Mouse (Mus musculus) embryonic facial prominence, embryonic 15.5 days (tissue): ENCODE data around the gene Fahd1. TPM values are rescaled to one million over a fixed set of nuclear protein-coding genes. Genes with fewer than 3 reads are reported as not detected.

ENCODE experiments used
- ATAC-seq: fragments of 200-750 bp; cut with Nextera tagmentation; 2 replicates; pipeline ENCODE4 v1.8.0; 2017; ENCODE audit warnings: low read depth, moderate TSS enrichment; ENCODE audit not compliant: insufficient number of reproducible peaks, low FRiP score, low TSS enrichment
- H3K27ac ChIP-seq: fragments of 300-500 bp; sonication (generic); replicated peaks from 2 replicates; pipeline ENCODE4 v1.5.1; 2015; ENCODE audit warnings: mild to moderate bottlenecking, inconsistent platforms
- H3K27me3 ChIP-seq: fragments of 300-500 bp; sonication (generic); 2 replicates; pipeline ENCODE4 v1.6.1; 2015; ENCODE audit warnings: inconsistent platforms
- H3K36me3 ChIP-seq: fragments of 300-500 bp; sonication (generic); 2 replicates; pipeline ENCODE4 v1.6.1; 2015; ENCODE audit warnings: mild to moderate bottlenecking, inconsistent platforms
- H3K4me1 ChIP-seq: fragments of 300-500 bp; sonication (generic); 2 replicates; pipeline ENCODE4 v1.6.1; 2015; ENCODE audit warnings: inconsistent platforms
- H3K4me2 ChIP-seq: fragments of 300-500 bp; sonication (generic); replicated peaks from 2 replicates; pipeline ENCODE4 v1.6.1; 2015; ENCODE audit warnings: mild to moderate bottlenecking, inconsistent platforms
- H3K4me3 ChIP-seq: fragments of 300-500 bp; sonication (generic); replicated peaks from 2 replicates; pipeline ENCODE4 v1.5.1; 2015; ENCODE audit warnings: mild to moderate bottlenecking, inconsistent platforms
- H3K9ac ChIP-seq: fragments of 300-500 bp; sonication (generic); 2 replicates; pipeline ENCODE4 v1.6.1; 2015; ENCODE audit warnings: inconsistent platforms
- H3K9me3 ChIP-seq: fragments of 300-500 bp; sonication (generic); replicated peaks from 2 replicates; pipeline ENCODE4 v1.6.1; 2016; ENCODE audit warnings: inconsistent platforms
- WGBS: fragments of 180-500 bp; shearing (Covaris S2); methylation state at CpG from one replicate; pipeline ENCODE4 v1.1.7; 2015; 5-methylcytosine and 5-hydroxymethylcytosine counted together
- polyA plus RNA-seq: library from polyadenylated mRNA; unstranded; fragments of >200 nt; fragmentation: Nextera tagmentation; extraction: Ambion mirVana; gene quantifications from 2 replicates; pipeline ENCODE4 v1.2.1, GENCODE M21; 2015

The Fahd1 gene
- polyA plus RNA-seq, 1 experiment from 2014 or later = 19.1 TPM

- no peaks in the 10 kb centered on the region for H3K9me3 ChIP-seq
- no peak overlapping the region for H3K9ac ChIP-seq
- H3K36me3 ChIP-seq = peaks cover 26% of the 10 kb centered on the region
- no peak overlapping the region for H3K27ac ChIP-seq
- H3K4me3 ChIP-seq = no peak overlapping the region
- no peak for ATAC-seq
- H3K4me1 ChIP-seq = peaks cover 20% of the 10 kb centered on the region
- no peaks in the 10 kb centered on the region for H3K27me3 ChIP-seq
- H3K4me2 ChIP-seq = no peak overlapping the region
- 36% methylated on average over 7 of the region's 7 CpGs for WGBS
These were observed 31.7 kb upstream of the Fahd1 start for GRCm38 (mm10) chr17:24881738-24882440.

GRCm38 (mm10) chr17:24878531-24878930, 28.4 kb upstream of the Fahd1 start:
- H3K4me1 ChIP-seq = 0 out of 2 replicates have a peak, but pooled peaks cover 4% of the 10 kb centered on the region
- no peak overlapping the region for H3K4me3 ChIP-seq
- H3K9ac ChIP-seq = no peak overlapping the region
- WGBS = 63% methylated on average over 8 of the region's 8 CpGs
- no peaks in the 10 kb centered on the region for H3K27me3 ChIP-seq
- H3K9me3 ChIP-seq = no peaks in the 10 kb centered on the region
- ATAC-seq = no peak
- H3K36me3 ChIP-seq = peaks cover 14% of the 10 kb centered on the region; the same call in 1 of the 2 replicates
- no peak overlapping the region for H3K4me2 ChIP-seq
- no peak overlapping the region for H3K27ac ChIP-seq

- WGBS = 25% methylated on average over 5 of the region's 5 CpGs
- Histone ChIP-seq H3K9ac (no peak overlapping the region), H3K4me2 (no peak overlapping the region; the same call in 1 of the 2 replicates), H3K27me3 (no peaks in the 10 kb centered on the region), H3K27ac (no peak overlapping the region), H3K36me3 (peaks cover 9% of the 10 kb centered on the region; the same call in 1 of the 2 replicates), H3K4me3 (no peak overlapping the region), H3K9me3 (no peaks in the 10 kb centered on the region), H3K4me1 (0 out of 2 replicates have a peak, but pooled peaks cover 4% of the 10 kb centered on the region)
- ATAC-seq = 0 out of 2 replicates have a peak, but pooled peaks have one; percentile 13
These were observed 27.9 kb upstream of the Fahd1 start for GRCm38 (mm10) chr17:24878117-24878397.

- H3K27me3 ChIP-seq = no peaks in the 10 kb centered on the region
- H3K9me3 ChIP-seq = no peaks in the 10 kb centered on the region
- no peak overlapping the region for H3K9ac ChIP-seq
- WGBS = 51% methylated on average over 10 of the region's 10 CpGs
- H3K27ac ChIP-seq = no peak overlapping the region
- H3K4me1 ChIP-seq = 0 out of 2 replicates have a peak, but pooled peaks cover 4% of the 10 kb centered on the region
- no peak for ATAC-seq
- H3K36me3 ChIP-seq = peaks cover 4% of the 10 kb centered on the region; the same call in 1 of the 2 replicates
- H3K4me3 ChIP-seq = no peak overlapping the region
- H3K4me2 ChIP-seq = no peak overlapping the region; the same call in 1 of the 2 replicates
These were observed 27.4 kb upstream of the Fahd1 start for GRCm38 (mm10) chr17:24877336-24878116.

GRCm38 (mm10) chr17:24874989-24875388, 24.8 kb upstream of the Fahd1 start:
- Histone ChIP-seq H3K27ac (no peak overlapping the region), H3K9me3 (no peaks in the 10 kb centered on the region), H3K4me2 (no peak overlapping the region), H3K4me3 (no peak overlapping the region), H3K27me3 (no peaks in the 10 kb centered on the region), H3K9ac (no peak overlapping the region), H3K4me1 (0 out of 2 replicates have a peak, but pooled peaks cover 4% of the 10 kb centered on the region), H3K36me3 (no peaks in the 10 kb centered on the region)
- no peak for ATAC-seq
- WGBS = 70% methylated on average over 8 of the region's 8 CpGs

- ATAC-seq = no peak
- H3K4me2 ChIP-seq = no peak overlapping the region
- no peak overlapping the region for H3K9ac ChIP-seq
- H3K27me3 ChIP-seq = no peaks in the 10 kb centered on the region
- H3K4me3 ChIP-seq = no peak overlapping the region
- no peaks in the 10 kb centered on the region for H3K9me3 ChIP-seq
- H3K4me1 ChIP-seq = 0 out of 2 replicates have a peak, but pooled peaks cover 4% of the 10 kb centered on the region
- no peaks in the 10 kb centered on the region for H3K36me3 ChIP-seq
- 56% methylated on average over 1 of the region's 1 CpGs for WGBS
- H3K27ac ChIP-seq = no peak overlapping the region
These were observed 24.2 kb upstream of the Fahd1 start for GRCm38 (mm10) chr17:24874405-24874745.

GRCm38 (mm10) chr17:24873695-24874404, 23.7 kb upstream of the Fahd1 start:
- Histone ChIP-seq H3K36me3 (no peaks in the 10 kb centered on the region), H3K4me2 (no peak overlapping the region), H3K4me1 (0 out of 2 replicates have a peak, but pooled peaks cover 4% of the 10 kb centered on the region), H3K9ac (no peak overlapping the region), H3K9me3 (no peaks in the 10 kb centered on the region), H3K4me3 (no peak overlapping the region), H3K27me3 (no peaks in the 10 kb centered on the region), H3K27ac (no peak overlapping the region)
- 56% methylated on average over 4 of the region's 4 CpGs for WGBS
- ATAC-seq = no peak

- H3K4me1 ChIP-seq = no peaks in the 10 kb centered on the region
- H3K4me3 ChIP-seq = no peak overlapping the region
- no peaks in the 10 kb centered on the region for H3K27me3 ChIP-seq
- no peak overlapping the region for H3K4me2 ChIP-seq
- no peaks in the 10 kb centered on the region for H3K9me3 ChIP-seq
- no peak overlapping the region for H3K9ac ChIP-seq
- peaks cover 15% of the 10 kb centered on the region for H3K36me3 ChIP-seq
- ATAC-seq = no peak
- 88% methylated on average over 10 of the region's 10 CpGs for WGBS
- H3K27ac ChIP-seq = no peak overlapping the region
These were observed 17.8 kb upstream of the Fahd1 start for GRCm38 (mm10) chr17:24867914-24868313.

GRCm38 (mm10) chr17:24865776-24866175, 15.6 kb upstream of the Fahd1 start, which contains the start of gene Igfals:
Gene Igfals (plus strand): TSS chr17:24865997.
- Histone ChIP-seq H3K9ac (no peak within 1 kb of the TSS), H3K9me3 (no peaks in the 10 kb centered on the region), H3K36me3 (peaks cover 33% of the 10 kb centered on the region), H3K4me1 (no peaks in the 10 kb centered on the region), H3K4me2 (no peak within 1 kb of the TSS), H3K27me3 (no peaks in the 10 kb centered on the region), H3K27ac (no peak within 1 kb of the TSS), H3K4me3 (no peak within 1 kb of the TSS)
- WGBS = 88% methylated on average over 8 of the region's 8 CpGs
- ATAC-seq = no peak

GRCm38 (mm10) chr17:24861785-24862184, 11.6 kb upstream of the Fahd1 start:
- H3K9ac ChIP-seq = no peak overlapping the region
- no peaks in the 10 kb centered on the region for H3K4me1 ChIP-seq
- H3K36me3 ChIP-seq = peaks cover 42% of the 10 kb centered on the region
- WGBS = 86% methylated on average over 3 of the region's 3 CpGs
- no peaks in the 10 kb centered on the region for H3K9me3 ChIP-seq
- H3K27me3 ChIP-seq = no peaks in the 10 kb centered on the region
- ATAC-seq = no peak
- H3K4me3 ChIP-seq = no peak overlapping the region
- H3K4me2 ChIP-seq = no peak overlapping the region
- H3K27ac ChIP-seq = no peak overlapping the region

GRCm38 (mm10) chr17:24860076-24860475, 9.9 kb upstream of the Fahd1 start:
- ATAC-seq = no peak
- Histone ChIP-seq H3K9me3 (no peaks in the 10 kb centered on the region), H3K27me3 (no peaks in the 10 kb centered on the region), H3K27ac (no peak overlapping the region), H3K4me3 (no peak overlapping the region), H3K4me2 (no peak overlapping the region), H3K4me1 (no peaks in the 10 kb centered on the region), H3K9ac (no peak overlapping the region), H3K36me3 (peaks cover 50% of the 10 kb centered on the region)
- WGBS = 90% methylated on average over 8 of the region's 8 CpGs
